Mouse (Mus musculus) retina, postnatal 1 day (tissue): ENCODE data around the gene Tprkb.
"Not testable (repeated sequence)": the region's sequence is repeated elsewhere in the genome, so short reads cannot be mapped to it uniquely, and the experiment has no call there.

Experiments used
- DNase-seq: peaks from one replicate; pipeline ENCODE4 v3.0.0-alpha.2; 2012

Tprkb gene

DNA sequence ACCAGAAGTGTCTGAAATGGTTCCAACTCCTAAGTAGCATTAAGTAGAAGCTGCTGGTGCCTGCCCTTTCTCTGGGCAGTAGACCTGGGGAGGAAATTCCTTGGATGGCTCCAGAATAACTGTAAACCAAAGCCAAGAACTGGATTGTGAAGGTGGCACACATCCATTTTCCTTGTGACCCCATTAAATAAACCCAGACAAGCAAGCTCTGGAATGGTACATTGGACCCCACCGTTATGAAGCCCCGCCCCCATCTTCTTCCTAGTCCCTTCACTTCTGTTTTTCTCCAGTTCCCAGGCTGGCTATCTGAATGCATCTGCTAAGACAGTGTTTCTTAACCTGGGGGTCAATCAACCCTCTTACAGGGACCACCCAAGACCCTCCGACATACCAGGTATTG is at the start of gene Tprkb:
Gene Tprkb, plus strand, starts transcription at position 279 of the 400 bp plus-strand sequence.
- DNase-seq = no peak

DNA sequence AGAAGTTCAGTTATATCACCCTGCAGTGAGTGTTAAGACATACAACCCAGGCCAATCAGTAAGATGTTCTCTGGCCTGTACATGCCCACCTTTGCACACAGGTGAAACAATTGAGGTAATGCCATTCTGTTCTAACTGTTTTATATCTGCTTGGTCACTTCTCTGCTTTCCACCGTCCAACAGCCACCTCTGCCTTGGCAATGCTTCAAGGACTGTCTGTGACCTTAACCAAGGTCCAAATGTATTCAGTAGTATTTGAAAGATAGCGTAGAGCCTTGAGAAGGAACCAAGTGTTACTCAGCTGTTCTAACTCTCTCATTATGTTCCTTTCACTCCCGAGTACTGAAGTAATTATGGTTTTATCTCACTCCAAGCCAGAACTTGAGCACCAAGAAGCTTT is 49.1 kb upstream of the Tprkb start:
- no peak for DNase-seq

DNA sequence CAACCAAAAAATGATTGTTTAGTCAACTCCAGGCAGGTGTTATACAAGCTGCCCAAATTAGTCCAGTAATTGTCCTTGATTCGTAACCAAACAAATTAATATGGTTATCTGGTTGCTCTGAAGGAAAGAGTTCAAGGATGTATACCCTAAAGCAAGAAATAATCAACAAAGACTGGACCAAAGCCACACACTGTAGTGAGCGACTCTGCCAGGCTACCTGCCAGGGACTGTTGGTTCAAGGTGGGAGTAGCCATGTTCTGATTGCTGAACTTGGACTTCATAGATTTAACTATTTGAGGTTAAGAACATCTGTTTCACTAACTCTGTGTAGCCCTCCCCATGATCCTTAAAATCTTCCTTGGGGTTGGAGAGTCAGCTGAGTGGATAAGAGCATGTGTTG is 48.5 kb upstream of the Tprkb start:
- DNase-seq = no peak

DNA sequence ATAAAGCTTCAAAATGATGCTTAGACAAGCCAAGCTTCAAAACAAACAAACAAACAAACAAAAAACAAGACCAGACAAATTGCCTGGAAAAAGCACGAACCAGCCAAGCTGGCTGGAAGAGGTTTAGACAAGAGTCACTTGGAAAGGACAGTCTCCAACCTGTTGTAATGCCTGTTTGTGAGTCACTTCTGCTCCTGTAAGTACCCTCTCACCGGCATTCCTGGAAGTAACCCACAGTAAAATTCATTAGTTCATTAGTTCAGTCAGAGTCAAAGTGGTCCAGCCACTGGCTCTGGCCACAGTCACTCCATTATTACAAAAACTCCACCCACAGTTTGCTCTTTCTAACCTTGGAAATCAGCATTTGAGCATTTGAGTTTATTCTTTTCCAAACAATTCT is 47.8 kb upstream of the Tprkb start:
- no peak for DNase-seq

DNA sequence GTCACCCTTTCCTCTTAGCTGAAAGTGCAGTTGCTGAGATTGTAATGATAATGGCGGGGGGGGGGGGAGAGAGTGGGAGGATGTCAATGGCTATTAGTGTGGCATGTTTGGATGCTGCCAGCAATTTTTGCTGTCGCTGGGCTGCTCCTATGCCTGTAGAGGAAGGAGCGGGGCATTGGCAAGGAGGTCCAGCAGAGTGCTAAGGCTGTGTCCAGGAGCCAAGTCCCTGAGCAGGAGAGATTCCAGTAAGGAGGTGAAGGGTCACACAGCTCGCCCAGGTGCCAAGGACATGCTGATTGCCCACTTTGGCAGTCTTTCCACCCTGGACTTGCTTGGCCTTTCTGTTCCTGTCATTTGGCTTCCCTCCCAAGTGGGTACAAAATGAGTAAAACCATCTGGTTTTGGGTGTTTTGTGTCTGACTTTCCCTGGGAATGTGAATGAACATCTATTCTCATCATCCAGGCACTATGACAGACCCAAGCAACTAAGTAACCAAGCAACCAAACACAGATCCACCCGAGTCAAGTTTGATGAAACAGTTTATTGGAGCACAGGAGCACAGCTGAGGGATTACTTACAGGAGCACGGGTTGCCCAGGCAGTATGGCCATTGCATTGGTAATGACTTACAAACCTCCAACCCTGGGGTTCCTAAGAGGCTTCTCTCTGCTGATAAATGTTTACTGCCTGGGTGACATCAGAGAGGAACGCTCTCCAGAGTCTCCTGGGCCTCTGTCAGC is 46.6 kb upstream of the Tprkb start:
- not testable (repeated sequence) for DNase-seq

DNA sequence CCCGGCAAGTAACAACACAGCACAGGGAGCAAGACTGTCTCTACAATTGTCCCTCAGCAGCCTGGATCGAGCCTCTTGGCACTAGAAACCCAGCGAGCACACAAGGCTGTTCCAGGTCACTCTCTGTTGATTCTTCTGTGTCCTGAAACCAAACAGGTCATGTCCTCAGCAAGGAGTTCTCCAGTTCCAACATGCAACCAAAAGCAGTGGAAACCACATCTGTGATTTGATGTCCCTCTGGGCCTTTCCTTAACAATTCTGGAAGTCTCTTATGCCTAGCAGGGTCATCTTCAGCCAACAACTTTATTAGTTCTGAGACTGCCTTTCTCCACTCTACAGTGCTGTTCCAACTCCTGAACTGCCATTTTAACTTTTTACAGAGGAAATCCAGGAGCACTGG is 45.5 kb upstream of the Tprkb start:
- DNase-seq = not testable (repeated sequence)

DNA sequence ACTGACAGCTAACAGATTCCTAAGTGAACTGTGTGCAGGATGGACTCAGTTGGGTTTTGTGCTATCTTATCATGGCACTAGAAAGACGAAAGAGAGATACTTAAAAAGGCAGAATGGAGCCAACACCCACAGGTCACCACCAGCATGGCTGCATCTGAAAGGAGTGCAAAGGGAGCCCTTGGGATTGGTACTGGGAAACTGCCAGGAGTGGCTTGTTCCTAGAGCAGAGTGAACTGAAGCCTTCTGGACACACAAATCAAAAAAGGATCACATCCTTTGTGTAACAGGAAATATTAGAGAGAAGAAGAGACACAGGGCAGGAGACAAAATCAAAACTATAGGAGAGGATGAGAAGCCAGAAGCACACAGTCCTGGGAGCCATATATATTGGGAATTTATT is 44.7 kb upstream of the Tprkb start:
- DNase-seq = not testable (repeated sequence)

DNA sequence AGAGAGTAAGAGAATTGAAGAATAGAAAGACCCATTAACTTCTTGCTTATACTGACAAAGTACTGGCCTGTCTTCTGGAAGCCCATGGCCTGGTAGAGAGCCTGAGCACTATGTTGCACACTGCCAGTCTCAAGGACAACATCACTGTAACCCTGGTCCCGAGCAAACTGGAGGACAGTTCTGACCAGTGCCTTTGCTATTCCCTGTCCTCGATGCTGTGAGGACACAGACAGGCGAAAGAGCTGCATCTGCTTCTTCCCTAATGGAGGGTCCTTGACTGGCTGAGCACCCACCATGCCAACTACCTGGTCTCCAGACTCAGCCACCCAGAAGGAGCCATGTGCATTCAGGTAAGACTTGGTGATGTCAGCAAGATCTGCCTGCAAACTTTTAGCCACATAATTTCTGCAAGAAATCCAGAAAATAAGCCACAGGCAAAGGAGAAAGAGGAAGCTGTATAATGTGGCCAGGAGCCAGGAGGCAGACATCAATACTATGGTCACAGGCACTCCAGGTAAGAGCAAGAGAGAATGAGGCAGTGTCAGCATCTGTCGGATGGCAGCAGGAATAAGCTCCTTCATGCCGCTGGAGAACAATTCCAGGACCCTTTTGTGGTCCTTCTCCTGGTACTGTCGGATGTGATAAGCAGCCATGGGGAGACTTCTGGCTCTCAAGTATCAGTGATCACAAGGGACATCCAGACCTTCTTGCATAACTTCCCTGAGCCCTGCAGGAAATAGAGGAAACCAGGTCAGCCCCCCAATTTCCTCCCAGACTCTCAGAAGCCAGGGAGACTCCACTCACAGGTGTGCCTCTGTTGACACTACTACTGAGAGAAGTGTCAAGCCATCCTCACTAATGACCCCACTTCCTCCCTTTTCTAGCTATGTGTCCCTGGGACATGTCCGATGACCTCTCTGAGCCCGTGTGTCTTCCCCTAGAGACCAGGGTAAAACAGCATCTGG is 43.7 kb upstream of the Tprkb start:
- DNase-seq = no peak

DNA sequence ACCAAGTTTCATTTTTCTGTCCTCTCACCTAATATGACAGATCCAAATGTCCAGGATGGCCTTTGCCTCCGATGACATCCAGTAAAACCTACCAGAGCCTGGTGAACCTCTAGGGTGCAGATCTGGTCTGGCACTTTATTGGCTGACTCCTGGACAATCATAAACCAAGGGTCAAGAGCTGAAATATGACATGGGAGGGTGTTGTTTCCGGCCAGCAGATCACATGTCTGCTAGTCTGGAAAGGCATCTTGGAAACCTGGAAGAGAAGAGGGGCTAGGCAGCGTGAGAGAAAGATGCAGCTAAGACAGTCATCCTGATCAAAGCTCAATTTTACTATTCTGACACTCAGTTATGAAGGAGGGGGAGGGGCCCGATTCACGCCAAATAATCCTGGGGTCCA is 42.7 kb upstream of the Tprkb start, which contains the start of gene Nat8f2:
Gene Nat8f2, minus strand, starts transcription at position 153 of the 400 bp plus-strand sequence.
- not testable (repeated sequence) for DNase-seq

DNA sequence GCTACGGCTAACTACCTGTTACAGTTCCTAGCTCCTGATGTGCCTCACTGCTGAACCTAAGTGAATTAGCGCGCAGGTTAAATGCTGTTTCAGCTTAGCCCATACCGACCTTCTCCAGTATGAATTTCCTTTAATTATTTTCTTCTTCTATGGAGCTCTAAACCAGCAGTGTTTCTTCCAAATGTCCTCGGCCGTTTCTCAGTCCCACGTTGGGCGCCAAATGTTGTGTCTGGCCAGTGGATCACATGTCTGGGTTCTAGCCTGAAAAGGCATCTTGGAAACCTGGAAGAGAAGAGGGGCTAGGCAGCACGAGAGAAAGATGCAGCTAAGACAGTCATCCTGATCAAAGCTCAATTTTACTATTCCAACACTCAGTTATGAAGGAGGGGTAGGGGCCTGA is 28.4 kb upstream of the Tprkb start:
- not testable (repeated sequence) for DNase-seq

DNA sequence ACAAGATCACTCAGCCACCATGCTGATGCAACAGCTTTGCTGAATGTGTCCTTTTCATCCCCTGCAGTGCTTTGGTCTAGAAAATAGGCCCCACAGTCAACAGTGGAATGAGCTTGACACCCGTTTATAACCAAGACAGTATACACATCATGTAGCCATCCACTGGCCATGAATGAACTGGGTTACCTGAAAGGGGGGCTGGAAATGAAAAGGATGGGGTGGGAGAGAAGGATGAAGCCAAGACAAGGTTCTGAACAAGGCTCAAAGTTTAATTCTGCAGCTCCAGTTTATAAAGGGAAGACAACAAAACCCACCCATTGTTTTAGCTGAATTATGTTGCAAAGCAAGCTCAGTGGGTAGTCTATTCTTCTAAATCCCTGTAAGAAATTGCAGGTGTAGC is 27.4 kb upstream of the Tprkb start:
- no peak for DNase-seq

DNA sequence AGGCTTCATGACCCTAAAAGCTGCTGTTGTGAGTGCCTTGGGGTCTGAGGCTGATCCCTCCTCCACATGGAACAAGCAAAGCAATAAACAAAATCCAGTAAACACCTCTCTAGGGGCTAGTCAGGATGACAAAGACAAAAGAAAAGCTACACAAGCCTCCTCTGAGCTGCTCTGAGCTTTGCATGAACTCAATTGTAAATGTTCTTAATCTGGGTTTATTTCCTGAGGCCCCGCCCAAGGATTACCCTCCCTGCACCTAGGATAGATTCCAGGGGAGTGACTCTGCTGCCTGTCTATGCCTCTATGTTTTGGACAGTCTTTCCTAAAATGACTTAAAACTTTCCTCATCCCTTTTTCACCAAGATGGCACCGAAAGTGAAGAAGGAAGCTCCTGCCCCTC is 22.7 kb upstream of the Tprkb start:
- DNase-seq = no peak

DNA sequence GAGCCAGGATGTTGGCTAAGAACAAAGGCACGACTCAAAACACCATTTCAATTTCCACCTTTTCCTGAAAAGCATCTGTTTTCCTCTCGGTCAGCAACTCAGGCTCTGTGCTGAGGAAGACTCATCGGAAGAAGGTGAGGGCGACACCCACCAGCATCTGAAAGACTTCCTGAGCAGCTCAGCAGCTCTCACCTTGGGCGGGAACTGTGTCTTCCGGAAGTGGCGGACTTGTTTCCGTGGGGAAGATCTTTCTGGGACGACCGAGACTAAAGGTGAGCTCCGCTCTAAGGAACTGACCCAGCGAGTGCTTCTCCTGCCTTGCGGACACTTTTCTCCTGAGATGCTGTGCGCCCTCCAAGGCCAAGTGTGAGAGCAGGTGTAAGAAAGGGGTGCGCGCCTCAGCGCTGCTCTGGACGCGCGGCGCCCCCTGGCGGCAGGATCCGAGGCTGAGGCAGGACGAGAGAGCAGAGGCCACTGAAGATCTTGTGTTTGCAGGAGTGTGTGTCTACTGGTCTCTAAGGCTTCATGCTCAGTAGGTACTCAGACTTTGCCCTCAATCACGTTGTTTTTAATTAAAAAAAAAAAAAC is 16.5 kb upstream of the Tprkb start:
- DNase-seq = peak; percentile 6

DNA sequence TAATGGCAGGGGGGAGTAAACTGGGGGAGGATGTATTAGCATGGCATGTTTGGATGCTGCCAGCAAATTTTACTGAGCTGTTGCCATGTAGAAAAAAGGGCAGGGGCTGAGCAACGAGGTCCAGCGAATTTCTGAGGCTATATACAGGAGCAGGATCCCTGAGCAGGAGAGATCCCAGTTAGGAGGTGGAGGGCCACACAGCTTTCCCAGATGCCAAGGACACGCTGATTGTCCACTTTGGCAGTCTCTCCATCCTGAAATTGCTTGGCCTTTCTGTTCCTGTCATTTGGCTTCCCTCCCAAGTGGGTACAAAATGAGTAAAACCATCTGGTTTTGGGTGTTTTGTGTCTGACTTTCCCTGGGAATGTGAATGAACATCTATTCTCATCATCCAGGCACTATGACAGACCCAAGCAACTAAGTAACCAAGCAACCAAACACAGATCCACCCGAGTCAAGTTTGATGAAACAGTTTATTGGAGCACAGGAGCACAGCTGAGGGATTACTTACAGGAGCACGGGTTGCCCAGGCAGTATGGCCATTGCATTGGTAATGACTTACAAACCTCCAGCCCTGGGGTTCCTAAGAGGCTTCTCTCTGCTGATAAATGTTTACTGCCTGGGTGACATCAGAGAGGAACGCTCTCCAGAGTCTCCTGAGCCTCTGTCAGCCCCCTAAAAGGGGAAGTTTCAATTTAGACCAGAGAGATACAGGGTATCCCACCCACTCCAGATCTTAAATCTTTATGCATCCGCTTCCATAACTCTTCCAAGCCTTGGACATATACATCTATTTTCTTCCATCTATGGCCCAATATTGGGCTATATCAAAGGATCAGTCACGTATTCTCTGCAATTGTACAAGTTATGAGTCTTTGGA is 12.8 kb upstream of the Tprkb start:
- not testable (repeated sequence) for DNase-seq

DNA sequence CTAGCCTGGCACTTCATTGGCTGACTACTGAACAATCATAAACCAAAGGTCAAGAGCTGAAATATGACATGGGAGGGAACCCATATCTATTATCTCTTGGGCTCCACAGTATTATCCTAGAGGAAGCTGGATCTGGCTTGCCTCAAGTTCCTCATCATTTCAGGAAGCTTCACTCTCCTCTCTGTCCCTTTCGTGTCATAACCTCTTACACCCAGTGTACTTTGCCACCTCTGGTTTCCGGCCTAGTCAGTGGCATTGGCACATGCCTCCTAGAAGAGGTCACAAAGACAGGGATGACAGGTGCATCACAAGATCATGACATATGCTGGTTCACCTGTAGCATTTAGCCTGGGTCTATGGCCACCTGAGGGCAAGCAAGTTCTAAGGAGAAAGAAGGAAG is 9.4 kb upstream of the Tprkb start:
- no peak for DNase-seq

DNA sequence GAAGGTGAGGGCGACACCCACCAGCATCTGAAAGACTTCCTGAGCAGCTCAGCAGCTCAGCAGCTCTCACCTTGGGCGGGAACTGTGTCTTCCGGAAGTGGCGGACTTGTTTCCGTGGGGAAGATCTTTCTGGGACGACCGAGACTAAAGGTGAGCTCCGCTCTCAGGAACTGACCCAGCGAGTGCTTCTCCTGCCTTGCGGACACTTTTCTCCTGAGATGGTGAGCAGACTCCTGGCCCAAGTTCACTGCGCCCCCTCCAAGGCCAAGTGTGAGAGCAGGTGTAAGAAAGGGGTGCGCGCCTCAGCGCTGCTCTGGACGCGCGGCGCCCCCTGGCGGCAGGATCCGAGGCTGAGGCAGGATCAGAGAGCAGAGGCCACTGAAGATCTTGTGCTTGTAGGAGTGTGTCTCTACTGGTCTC is 7.0 kb upstream of the Tprkb start, which contains the start of gene Nat8f4:
Gene Nat8f4, minus strand, starts transcription at position 243 of the 420 bp plus-strand sequence.
- peak; percentile 70 for DNase-seq

DNA sequence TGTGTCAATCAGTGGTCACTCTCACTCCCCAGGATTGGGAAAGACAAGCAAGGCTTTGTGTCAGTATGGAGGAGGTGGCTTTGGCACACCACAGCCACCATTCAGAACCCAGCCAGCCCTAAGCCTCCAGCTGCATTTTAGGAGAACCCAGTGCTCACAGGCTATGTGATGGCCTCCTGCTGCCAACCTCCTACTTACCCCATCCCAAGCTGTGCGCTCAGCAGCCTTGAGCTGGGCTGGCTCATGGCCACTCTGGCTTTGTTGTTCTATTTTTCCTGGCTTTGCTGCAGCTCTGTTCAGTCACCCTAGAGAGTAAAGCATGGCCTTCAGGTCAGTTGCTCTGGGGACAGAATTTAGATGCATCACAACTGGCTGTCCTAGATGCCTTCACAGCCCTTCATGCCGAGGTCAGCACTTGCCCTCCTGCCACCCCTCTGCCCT is 4.7 kb upstream of the Tprkb start:
- DNase-seq = not testable (repeated sequence)

DNA sequence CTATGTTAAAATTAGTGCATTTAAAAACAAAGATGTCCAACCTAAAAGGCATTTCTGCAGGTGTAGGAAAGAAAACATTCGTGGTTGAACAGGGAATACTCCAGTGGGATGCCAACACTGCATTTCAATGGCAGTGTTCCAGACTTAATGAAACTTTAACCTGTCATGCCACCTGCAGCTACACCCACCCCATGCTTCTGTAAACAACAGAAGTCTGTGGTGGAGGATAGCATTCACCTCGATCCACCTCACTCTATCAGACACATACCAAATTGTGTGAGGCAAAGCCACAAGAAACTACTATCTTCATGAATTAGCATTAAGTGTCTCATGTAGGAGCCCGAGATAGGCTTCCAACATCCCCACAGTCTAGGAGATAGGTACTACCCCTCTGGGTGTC is 3.3 kb upstream of the Tprkb start:
- no peak for DNase-seq

DNA sequence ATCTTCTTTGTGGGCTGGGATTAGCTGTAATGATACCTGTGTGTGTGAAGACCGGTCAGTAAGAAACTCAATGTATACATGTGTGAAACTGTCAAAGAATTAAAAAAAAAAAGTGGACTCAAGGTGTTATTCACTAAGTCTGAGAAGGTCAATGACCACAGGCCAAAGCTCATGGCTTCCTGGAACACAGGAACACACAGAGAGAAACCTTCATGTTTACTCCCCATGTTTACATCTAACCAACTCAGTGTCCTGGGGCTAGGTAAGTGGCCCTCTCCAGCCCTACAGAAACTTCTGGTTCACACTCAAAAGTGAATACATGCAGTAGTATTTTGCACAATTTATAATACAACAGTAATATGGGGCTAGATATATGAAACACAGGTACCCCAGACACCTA is 2.0 kb upstream of the Tprkb start:
- DNase-seq = no peak

DNA sequence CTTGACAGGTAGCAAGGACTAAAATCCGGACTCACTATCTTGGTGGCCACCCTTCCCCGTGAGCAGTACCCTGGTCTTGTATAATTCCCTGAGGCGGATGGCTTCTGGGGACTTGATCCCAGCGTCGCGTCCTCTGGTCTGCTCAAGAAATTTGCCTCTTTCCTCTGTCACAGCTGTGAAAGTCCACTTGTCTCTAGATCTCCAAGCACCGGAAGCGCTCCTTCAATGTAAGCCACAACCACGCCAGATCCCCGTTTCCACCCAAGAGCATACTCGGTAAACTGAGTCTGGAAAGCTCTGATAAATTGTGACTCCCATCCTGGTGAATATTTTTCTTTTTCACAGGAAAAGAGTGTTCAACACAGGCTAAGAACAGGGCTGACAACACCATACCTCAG is 3.5 kb downstream of the Tprkb start:
- DNase-seq = no peak

DNA sequence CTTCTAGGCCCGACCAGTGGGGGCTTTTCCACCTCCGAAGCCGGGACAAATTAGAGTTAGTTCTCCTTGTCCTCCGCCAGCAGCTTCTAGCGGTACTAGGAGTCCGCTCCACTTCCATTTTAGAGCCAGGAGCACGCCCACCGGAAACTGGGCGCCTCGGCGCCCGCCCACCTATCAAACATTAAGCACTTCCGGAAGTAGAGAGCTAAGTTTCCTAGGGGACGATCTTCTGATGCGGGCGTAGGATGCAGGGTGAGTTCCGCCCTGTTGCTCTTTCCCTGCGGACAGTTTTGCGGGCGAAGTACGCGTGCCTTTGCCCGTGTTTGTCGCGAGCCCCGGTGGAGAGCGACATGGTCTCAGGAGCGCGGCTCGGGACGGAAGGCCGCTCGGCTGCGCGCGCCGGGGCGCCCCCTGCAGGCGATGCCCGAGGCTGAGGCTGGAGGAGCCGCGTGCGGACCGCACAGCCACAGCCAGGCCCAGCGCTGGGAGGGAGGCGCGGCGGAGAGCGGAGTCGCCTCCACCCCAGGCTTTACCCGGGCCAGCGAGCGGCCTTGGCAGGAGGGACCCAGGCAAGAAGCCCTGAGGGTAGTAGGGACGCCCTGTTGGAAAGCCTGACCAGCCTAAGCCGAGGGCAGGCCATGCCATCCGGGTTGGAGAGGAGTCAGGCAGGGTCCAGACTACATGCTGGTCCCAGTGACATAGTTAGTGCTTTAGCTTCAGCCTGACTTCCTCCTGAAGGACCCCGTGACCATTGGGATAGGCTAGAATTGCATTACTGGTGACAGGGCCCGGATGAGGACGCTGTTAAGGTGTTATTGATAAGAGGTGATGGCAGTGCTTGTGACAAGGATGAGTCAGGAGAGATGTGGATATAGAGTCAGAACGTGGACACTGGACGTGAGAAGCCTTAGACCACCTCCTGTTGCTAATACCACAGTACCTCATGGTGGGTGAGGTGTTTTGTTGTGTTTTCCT is 4.2 kb downstream of the Tprkb start, which contains the start of gene Nat8f1:
Gene Nat8f1, minus strand, starts transcription at position 149 of the 975 bp plus-strand sequence.
- peak; percentile 94 for DNase-seq
